ENCODE assay signal across 9 mouse cellular contexts in the genomic region with DNA sequence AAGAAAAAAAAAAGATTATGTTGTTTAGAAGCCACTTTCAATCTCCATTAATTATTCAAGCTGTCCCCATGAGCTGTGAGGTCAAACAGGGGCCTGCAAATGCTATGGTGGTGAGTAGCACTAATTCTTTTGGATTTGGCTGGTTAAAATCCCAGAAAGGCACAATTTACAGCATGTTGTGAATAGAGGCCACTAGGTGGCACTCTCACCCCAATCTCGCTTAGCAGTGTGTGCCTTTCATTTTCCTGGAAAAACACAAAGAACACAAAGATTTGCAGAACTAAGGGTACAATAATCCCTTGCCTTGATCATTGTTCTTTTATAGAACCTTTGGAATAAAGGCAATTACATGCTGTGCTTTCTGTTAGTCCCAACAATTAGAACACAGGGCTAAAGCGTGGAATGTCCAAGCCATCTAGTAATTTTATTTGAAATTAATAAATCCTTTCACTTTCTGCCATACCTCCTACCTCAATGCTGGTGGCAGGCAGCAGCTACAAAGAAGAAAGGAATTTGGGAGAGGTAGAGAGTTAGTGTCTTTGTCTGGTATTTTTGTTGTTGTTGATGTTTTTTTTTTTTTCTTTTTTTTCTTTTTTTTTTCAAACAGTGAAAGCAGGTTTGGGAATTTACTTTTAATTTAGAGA.
DNase-seq lines count a peak whose midpoint lies in the region; ATAC-seq and TF ChIP-seq lines count a peak whose summit lies in the region.
"Had no signal": no experiment of that assay in that cellular context is flagged by ENCODE, and none has a peak within 500 bp of the region (broad histone marks: within the 10 kb centered on the region; RNA-seq: fewer than 3 reads in every experiment).

No protein-coding gene starts in this region.

- TF ChIP-seq EP300 in stomach, postnatal 0 days (optimal IDR thresholded peaks at IDR 0.05) = no peak

- no peaks in the 10 kb centered on the region for H3K27me3 ChIP-seq in forebrain, embryonic 16.5 days (replicated peaks; ENCODE audit: control insufficient read depth, insufficient read depth, low read length)
- no peaks in the 10 kb centered on the region for H3K27me3 ChIP-seq in stomach, postnatal 0 days (ENCODE audit: control insufficient read depth, insufficient read depth, low read length)
- H3K27me3 ChIP-seq: limb, embryonic 15.5 days had no signal

- intact Hi-C loops in gastrocnemius, adult 2 months (cut with DNase I) = no loop called here

- no peak overlapping the region for H3K4me2 ChIP-seq in forebrain, embryonic 16.5 days (ENCODE audit: low read length)
- no peak overlapping the region for H3K4me2 ChIP-seq in stomach, postnatal 0 days (replicated peaks; ENCODE audit: low read depth)
- H3K4me2 ChIP-seq: limb, embryonic 15.5 days had no signal

- peak; percentile 68 for TF ChIP-seq CTCF in gastrocnemius, adult 2 months (IDR thresholded peaks at IDR 0.05)
- TF ChIP-seq CTCF in layer of hippocampus, adult 2 months (conservative IDR thresholded peaks at IDR 0.05) = peak; percentile 95
- TF ChIP-seq CTCF in stomach, postnatal 0 days (IDR thresholded peaks at IDR 0.05; ENCODE audit: low read depth) = peak; percentile 89

- no peak overlapping the region for H3K27ac ChIP-seq in gastrocnemius, adult 2 months
- 0 out of 2 replicates have a peak overlapping the region, but pooled peaks have one; percentile 36 for H3K27ac ChIP-seq in forebrain, embryonic 16.5 days (ENCODE audit: low read length)
- no peak overlapping the region for H3K27ac ChIP-seq in layer of hippocampus, adult 2 months
- H3K27ac ChIP-seq in stomach, postnatal 0 days (replicated peaks) = no peak overlapping the region
- H3K27ac ChIP-seq: limb, embryonic 15.5 days had no signal

- 1% methylated on average over 2 of the region's 2 CpGs for WGBS in forebrain, embryonic 16.5 days
- 31% methylated on average over 2 of the region's 2 CpGs for WGBS in stomach, postnatal 0 days

- H3K4me3 ChIP-seq in gastrocnemius, adult 2 months = no peak overlapping the region
- no peak overlapping the region for H3K4me3 ChIP-seq in forebrain, embryonic 16.5 days (replicated peaks; ENCODE audit: low read length)
- H3K4me3 ChIP-seq in layer of hippocampus, adult 2 months = no peak overlapping the region
- H3K4me3 ChIP-seq in stomach, postnatal 0 days (ENCODE audit: low read depth, low read length) = no peak overlapping the region
- H3K4me3 ChIP-seq: limb, embryonic 15.5 days had no signal

- no peaks in the 10 kb centered on the region for H3K36me3 ChIP-seq in forebrain, embryonic 16.5 days (ENCODE audit: control insufficient read depth, insufficient read depth)
- no peaks in the 10 kb centered on the region for H3K36me3 ChIP-seq in stomach, postnatal 0 days (ENCODE audit: control insufficient read depth, insufficient read depth, low read length)
- H3K36me3 ChIP-seq: limb, embryonic 15.5 days had no signal

- peak; percentile 86 for ATAC-seq in forebrain, embryonic 16.5 days
- ATAC-seq in megakaryocyte-erythroid progenitor cell, adult 5-6 weeks (replicated peaks; ENCODE audit: low FRiP score, low TSS enrichment, poor library complexity, severe bottlenecking) = peak; percentile 65; the same call in 1 of the 2 replicates
- no peak for ATAC-seq in stomach, postnatal 0 days (ENCODE audit: low FRiP score, low TSS enrichment)

- no peaks in the 10 kb centered on the region for H3K9me3 ChIP-seq in forebrain, embryonic 16.5 days (ENCODE audit: control insufficient read depth, low read length)
- H3K9me3 ChIP-seq in stomach, postnatal 0 days (ENCODE audit: control insufficient read depth, low read length) = no peaks in the 10 kb centered on the region
- H3K9me3 ChIP-seq: limb, embryonic 15.5 days had no signal

- 0 out of 2 replicates have a peak overlapping the region, but pooled peaks have one; percentile 17 for H3K9ac ChIP-seq in forebrain, embryonic 16.5 days (replicated peaks; ENCODE audit: low read depth, low read length)
- H3K9ac ChIP-seq in stomach, postnatal 0 days (ENCODE audit: low read length) = no peak overlapping the region
- H3K9ac ChIP-seq: limb, embryonic 15.5 days had no signal

- H3K4me1 ChIP-seq in forebrain, embryonic 16.5 days (replicated peaks; ENCODE audit: control insufficient read depth, insufficient read depth, low read length) = 0 out of 2 replicates have a peak, but pooled peaks cover 2% of the 10 kb centered on the region
- H3K4me1 ChIP-seq in stomach, postnatal 0 days (replicated peaks; ENCODE audit: control insufficient read depth, insufficient read depth) = no peaks in the 10 kb centered on the region
- H3K4me1 ChIP-seq: limb, embryonic 15.5 days had no signal

- peak; percentile 16 for DNase-seq in gastrocnemius, adult 2 months
- DNase-seq in gastrocnemius, postnatal 25 days = no peak
- DNase-seq in CD4-positive helper T cell, adult 2 months (ENCODE audit: low read depth, low spot score) = peak; percentile 25
- DNase-seq in cerebellum, adult 11-12 months = peak; percentile 63
- peak; percentile 53 to 67 for DNase-seq in layer of hippocampus, adult 2 months (ENCODE audit: low spot score in 2 of 2)
- peak; percentile 23 for DNase-seq in stomach, postnatal 0 days (ENCODE audit: low spot score)
